Mouse (Mus musculus): ENCODE results near the gene Sntn. TPM values are rescaled to one million over a fixed set of nuclear protein-coding genes. Genes with fewer than 3 reads are reported as not detected.

The Sntn gene
- not detected for total RNA-seq (2021)

- DNase-seq, result no peak
- intact Hi-C loops (cut with DNase I), result no loop called here
Observed at GRCm38 (mm10) chr14:13670576-13670975, at the start of gene Sntn. Sntn (plus strand) TSS chr14:13670876.

GRCm38 (mm10) chr14:13649865-13650264 lies 20.8 kb upstream of the Sntn start:
- DNase-seq, result no peak
- intact Hi-C loops (cut with DNase I), result no loop called here

DNA sequence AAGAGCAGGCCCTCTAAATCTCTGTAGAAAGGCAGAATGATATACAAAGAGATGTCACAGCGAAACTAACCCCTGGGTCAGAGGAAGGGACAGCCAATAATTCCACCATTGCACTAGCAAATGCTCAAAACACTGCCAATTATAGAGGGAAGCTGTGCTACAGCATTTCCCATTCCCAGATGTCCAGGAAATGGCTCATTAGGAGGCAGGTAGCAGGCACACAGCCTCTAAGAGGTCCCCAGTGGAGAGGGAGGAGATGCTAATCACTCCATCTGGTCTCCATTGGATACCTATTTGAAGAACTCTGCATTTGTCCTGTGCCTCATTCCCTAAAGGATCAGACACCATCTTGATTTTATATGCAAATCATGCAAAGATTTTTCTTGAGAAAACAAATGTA lies 19.6 kb upstream of the Sntn start:
- DNase-seq, result no peak
- intact Hi-C loops (cut with DNase I), result no loop called here

DNA sequence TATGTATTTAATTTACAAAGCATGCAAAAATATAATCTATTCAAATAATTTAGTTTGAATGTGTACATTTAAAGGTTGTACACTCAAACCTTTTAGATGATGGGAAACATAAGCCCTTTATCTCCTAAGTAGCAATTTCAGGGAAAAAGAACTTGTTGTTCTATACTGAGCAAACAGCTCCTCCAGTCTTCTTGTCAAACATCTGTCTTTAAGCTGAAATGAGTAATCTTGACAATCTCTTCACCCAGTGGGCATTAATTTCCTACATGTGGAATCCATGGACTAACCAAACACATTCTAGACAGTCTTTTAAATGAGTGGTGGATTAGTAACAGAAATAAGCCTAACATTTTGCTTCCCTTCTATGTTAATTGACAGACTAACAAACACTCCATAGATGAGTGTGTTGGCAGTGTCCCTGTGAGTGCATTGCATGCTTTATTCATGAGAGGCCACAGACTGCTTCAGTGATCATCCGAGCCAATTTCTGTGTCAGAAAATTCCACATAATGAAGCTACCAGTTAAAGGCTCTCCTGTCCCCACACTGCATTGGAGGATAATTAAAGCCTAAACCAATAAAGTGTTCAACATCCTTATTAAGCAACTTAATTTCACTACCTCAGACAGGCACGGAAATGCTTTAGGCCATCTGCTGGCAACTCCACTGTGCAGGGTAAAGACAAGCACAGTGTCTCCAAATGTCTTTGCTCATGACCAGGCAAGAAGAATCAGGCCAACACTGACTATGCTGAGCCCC lies 19.0 kb upstream of the Sntn start:
- intact Hi-C loops (cut with DNase I), result no loop called here
- no peak for DNase-seq

GRCm38 (mm10) chr14:13686716-13687115 lies 16.0 kb downstream of the Sntn start:
- no peak for DNase-seq
- intact Hi-C loops (cut with DNase I), result no loop called here

GRCm38 (mm10) chr14:13690426-13690825 lies 19.8 kb downstream of the Sntn start:
- DNase-seq, result no peak
- intact Hi-C loops (cut with DNase I), result no loop called here

DNA sequence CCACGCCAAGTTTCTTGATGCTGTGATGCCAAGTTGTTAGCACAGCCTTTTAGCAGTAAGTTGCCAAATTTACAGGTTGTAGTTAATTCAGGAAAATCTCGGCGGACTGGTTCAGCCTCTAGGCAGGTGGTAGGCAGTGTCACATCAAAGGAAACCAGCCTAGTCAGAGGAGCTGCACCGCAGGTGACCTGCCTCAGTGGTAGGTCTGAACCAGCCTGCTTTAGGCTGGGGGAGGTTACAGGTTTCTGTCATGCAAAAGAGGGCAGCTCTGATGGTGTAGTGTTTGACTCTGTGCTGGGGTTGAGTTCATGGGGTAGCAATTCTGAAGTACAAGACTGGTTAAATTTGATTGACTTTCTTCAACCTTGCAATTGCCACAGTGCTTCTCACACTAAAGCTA lies 61.6 kb downstream of the Sntn start:
- intact Hi-C loops (cut with DNase I), result no loop called here

More for the DNA sequence above, 61.6 kb downstream of the Sntn start:
- DNase-seq, result no peak

Other genes with a start within 250 kb of the Sntn start
- gene Gm281, start 243.6 kb downstream of the Sntn start, total RNA-seq (2021), result not detected

Data from heart, postnatal 36 days (tissue).